Mouse (Mus musculus): ENCODE results near the gene Adamts17. TPM values are rescaled to one million over a fixed set of nuclear protein-coding genes. Genes with fewer than 3 reads are reported as not detected.

Gene Adamts17
- polyA plus RNA-seq, 1 experiment from 2014 or later = 2.2 TPM

GRCm38 (mm10) chr7:66831295-66831694 is 8.2 kb upstream of the Adamts17 start:
- peaks cover 6% of the 10 kb centered on the region; the same call in 1 of the 2 replicates for H3K4me1 ChIP-seq (ENCODE audit: control insufficient read depth, insufficient read depth, low read length)
- no peak overlapping the region for H3K27ac ChIP-seq (ENCODE audit: low read depth, low read length)
- 24% methylated on average over 5 of the region's 5 CpGs for WGBS
- no peaks in the 10 kb centered on the region for H3K36me3 ChIP-seq (ENCODE audit: control insufficient read depth, insufficient read depth, low read length)
- no peak overlapping the region for H3K4me3 ChIP-seq (ENCODE audit: low read depth, low read length)
- H3K9ac ChIP-seq (ENCODE audit: low read length) = no peak overlapping the region
- H3K9me3 ChIP-seq (replicated peaks; ENCODE audit: control insufficient read depth, low read length) = no peaks in the 10 kb centered on the region
- no peaks in the 10 kb centered on the region for H3K27me3 ChIP-seq (replicated peaks; ENCODE audit: control insufficient read depth, insufficient read depth, low read length)
- H3K4me2 ChIP-seq (ENCODE audit: low read length) = no peak overlapping the region
- peak; percentile 65 for DNase-seq (ENCODE audit: low spot score)
- ATAC-seq = no peak

DNA sequence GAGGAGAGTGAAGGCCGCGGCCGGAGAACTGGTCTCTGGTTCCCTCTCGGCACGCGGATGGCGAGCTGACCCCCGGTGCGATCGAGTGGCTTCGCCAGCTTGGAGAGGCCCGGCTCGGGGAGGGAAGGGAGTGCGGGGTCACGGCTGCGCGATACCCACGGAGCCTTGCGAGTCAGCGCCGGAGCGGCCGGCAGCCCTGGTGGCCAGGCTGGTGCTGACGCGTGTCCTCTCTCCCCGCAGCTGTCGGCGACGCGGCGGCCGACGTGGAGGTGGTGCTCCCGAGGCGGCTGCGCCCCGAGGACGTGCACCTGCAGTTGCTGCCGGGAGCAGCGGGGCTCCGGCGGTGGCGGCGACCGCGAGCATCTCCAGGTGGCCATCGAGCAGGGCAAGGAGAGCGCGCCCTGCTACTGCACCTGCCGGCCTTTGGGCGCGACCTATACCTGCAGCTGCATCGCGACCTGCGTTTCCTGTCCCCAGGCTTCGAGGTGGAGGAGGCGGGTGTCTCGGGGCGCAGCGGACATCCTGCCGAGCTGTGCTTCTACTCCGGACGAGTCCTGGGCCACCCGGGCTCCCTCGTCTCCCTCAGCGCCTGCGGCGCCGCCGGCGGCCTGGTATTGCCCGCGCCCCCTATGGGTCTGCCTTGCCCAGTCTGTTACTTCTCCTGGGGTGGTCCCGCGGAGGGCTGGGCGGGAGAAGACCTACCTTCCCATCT is 629 bp downstream of the Adamts17 start:
- Histone ChIP-seq H3K27ac (ENCODE audit: low read depth, low read length) (peak overlapping the region; percentile 44; the same call in 1 of the 2 replicates), H3K27me3 (replicated peaks; ENCODE audit: control insufficient read depth, insufficient read depth, low read length) (no peaks in the 10 kb centered on the region), H3K4me1 (ENCODE audit: control insufficient read depth, insufficient read depth, low read length) (0 out of 2 replicates have a peak, but pooled peaks cover 2% of the 10 kb centered on the region), H3K9ac (ENCODE audit: low read length) (peak overlapping the region; percentile 65), H3K4me3 (ENCODE audit: low read depth, low read length) (peak overlapping the region; percentile 63), H3K9me3 (replicated peaks; ENCODE audit: control insufficient read depth, low read length) (no peaks in the 10 kb centered on the region), H3K36me3 (ENCODE audit: control insufficient read depth, insufficient read depth, low read length) (no peaks in the 10 kb centered on the region), H3K4me2 (ENCODE audit: low read length) (peak overlapping the region; percentile 100)
- DNase-seq (ENCODE audit: low spot score) (peak; percentile 57), ATAC-seq (peak; percentile 60)
- under 1% methylated on average over 70 of the region's 76 CpGs for WGBS

DNA sequence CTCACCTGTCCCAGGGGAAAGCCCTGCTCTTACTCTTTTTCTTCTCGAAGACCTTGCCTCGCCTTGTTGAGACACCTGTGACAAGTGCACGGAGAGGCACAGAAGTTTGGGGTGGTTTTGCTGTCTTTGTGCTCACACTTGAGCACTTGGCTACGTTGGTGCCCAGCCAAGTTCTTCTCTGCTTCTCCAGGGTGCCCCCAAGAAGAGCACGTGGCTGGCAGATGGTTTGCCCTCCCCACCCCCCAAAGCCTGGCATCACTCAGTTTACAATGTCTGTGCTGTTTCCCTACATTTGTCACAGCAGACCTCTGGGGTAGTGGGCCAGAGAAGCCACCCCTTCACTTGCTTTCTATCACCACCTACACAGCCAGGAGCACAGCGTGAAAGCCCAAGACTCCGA is 1.6 kb downstream of the Adamts17 start:
- peak; percentile 64 for DNase-seq (ENCODE audit: low spot score)
- WGBS = 71% methylated on average over 7 of the region's 7 CpGs
- no peaks in the 10 kb centered on the region for H3K9me3 ChIP-seq (replicated peaks; ENCODE audit: control insufficient read depth, low read length)
- H3K4me1 ChIP-seq (ENCODE audit: control insufficient read depth, insufficient read depth, low read length) = 0 out of 2 replicates have a peak, but pooled peaks cover 2% of the 10 kb centered on the region
- no peak overlapping the region for H3K27ac ChIP-seq (ENCODE audit: low read depth, low read length)
- no peak overlapping the region; the same call in 1 of the 2 replicates for H3K9ac ChIP-seq (ENCODE audit: low read length)
- peak overlapping the region; percentile 100; the same call in 1 of the 2 replicates for H3K4me2 ChIP-seq (ENCODE audit: low read length)
- H3K4me3 ChIP-seq (ENCODE audit: low read depth, low read length) = no peak overlapping the region
- H3K27me3 ChIP-seq (replicated peaks; ENCODE audit: control insufficient read depth, insufficient read depth, low read length) = no peaks in the 10 kb centered on the region
- ATAC-seq = no peak
- no peaks in the 10 kb centered on the region for H3K36me3 ChIP-seq (ENCODE audit: control insufficient read depth, insufficient read depth, low read length)

DNA sequence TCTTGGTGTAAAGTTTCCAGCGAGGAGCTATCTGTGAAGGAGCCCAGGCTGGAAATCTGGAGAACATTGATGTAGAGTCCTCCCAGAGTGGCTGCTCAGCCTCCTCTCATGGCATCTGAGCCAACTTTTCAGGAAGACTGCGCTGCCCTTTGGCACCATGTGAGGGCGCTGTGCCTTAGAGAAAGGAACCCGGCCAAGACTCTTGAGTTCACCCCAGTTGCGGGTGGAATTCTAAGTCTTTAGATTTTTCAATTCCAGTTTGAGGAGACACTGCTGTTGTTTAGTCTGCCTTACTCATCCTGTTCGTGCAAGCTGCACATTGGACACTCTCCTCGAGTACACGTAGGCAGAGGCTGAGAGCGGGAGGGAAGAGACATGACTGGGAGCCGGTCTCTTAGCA is 2.5 kb downstream of the Adamts17 start:
- 0 out of 2 replicates have a peak, but pooled peaks cover 2% of the 10 kb centered on the region for H3K4me1 ChIP-seq (ENCODE audit: control insufficient read depth, insufficient read depth, low read length)
- H3K9me3 ChIP-seq (replicated peaks; ENCODE audit: control insufficient read depth, low read length) = no peaks in the 10 kb centered on the region
- H3K27me3 ChIP-seq (replicated peaks; ENCODE audit: control insufficient read depth, insufficient read depth, low read length) = no peaks in the 10 kb centered on the region
- no peak overlapping the region for H3K27ac ChIP-seq (ENCODE audit: low read depth, low read length)
- 57% methylated on average over 10 of the region's 10 CpGs for WGBS
- no peaks in the 10 kb centered on the region for H3K36me3 ChIP-seq (ENCODE audit: control insufficient read depth, insufficient read depth, low read length)
- H3K9ac ChIP-seq (ENCODE audit: low read length) = no peak overlapping the region
- H3K4me2 ChIP-seq (ENCODE audit: low read length) = peak overlapping the region; percentile 100; the same call in 1 of the 2 replicates
- no peak for ATAC-seq
- DNase-seq (ENCODE audit: low spot score) = peak; percentile 54
- no peak overlapping the region for H3K4me3 ChIP-seq (ENCODE audit: low read depth, low read length)

DNA sequence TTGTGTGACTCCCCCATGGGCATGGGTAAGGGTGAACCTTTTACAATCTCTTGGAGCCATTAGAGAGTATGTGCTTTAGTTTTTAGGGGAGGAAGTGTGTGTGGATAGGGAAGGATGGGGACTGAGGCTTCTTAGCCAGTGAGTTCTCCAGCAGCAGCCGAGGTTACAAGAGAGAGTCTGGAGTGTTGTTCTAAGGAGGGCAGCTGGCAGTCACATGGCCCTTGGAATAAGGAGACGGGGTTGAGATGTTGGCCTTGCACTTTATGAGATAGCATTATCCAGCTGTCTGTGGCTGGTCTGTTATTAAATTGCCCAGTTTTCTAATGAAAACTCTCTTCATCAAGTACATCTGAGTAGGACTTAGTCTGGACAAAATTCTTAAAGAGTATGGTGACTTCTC is 4.3 kb downstream of the Adamts17 start:
- no peak overlapping the region for H3K27ac ChIP-seq (ENCODE audit: low read depth, low read length)
- no peaks in the 10 kb centered on the region for H3K27me3 ChIP-seq (replicated peaks; ENCODE audit: control insufficient read depth, insufficient read depth, low read length)
- no peak overlapping the region for H3K4me3 ChIP-seq (ENCODE audit: low read depth, low read length)
- no peak overlapping the region for H3K4me2 ChIP-seq (ENCODE audit: low read length)
- DNase-seq (ENCODE audit: low spot score) (no peak), ATAC-seq (no peak)
- H3K36me3 ChIP-seq (ENCODE audit: control insufficient read depth, insufficient read depth, low read length) = no peaks in the 10 kb centered on the region
- H3K9ac ChIP-seq (ENCODE audit: low read length) = no peak overlapping the region
- H3K9me3 ChIP-seq (replicated peaks; ENCODE audit: control insufficient read depth, low read length) = no peaks in the 10 kb centered on the region
- 0 out of 2 replicates have a peak, but pooled peaks cover 2% of the 10 kb centered on the region for H3K4me1 ChIP-seq (ENCODE audit: control insufficient read depth, insufficient read depth, low read length)
- whole genome bisulfite sequencing = 82% methylated on average over 2 of the region's 2 CpGs

DNA sequence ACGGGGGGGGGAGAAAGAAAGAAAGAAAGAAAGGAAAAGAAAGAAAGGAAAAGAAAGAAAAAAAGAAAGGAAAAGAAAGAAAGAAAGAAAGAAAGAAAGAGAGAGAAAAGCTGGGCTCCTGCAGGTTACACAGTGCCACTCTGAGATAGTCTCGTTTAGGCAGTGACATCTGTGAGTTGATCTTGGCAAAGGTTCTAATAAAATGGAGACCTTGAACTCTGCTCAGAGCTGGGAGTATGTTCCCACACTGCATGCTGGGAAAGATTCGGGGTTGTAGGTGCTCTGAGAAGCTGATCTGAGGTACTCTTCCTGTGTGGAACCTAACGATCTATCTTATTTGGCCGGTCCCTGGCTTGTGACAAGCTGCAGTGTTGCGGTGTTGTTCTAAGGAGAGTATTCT is 7.0 kb downstream of the Adamts17 start:
- DNase-seq (ENCODE audit: low spot score) = no peak
- Histone ChIP-seq H3K9me3 (replicated peaks; ENCODE audit: control insufficient read depth, low read length) (no peaks in the 10 kb centered on the region), H3K27ac (ENCODE audit: low read depth, low read length) (no peak overlapping the region), H3K4me3 (ENCODE audit: low read depth, low read length) (no peak overlapping the region), H3K4me1 (ENCODE audit: control insufficient read depth, insufficient read depth, low read length) (0 out of 2 replicates have a peak, but pooled peaks cover 1% of the 10 kb centered on the region), H3K4me2 (ENCODE audit: low read length) (no peak overlapping the region), H3K9ac (ENCODE audit: low read length) (no peak overlapping the region), H3K36me3 (ENCODE audit: control insufficient read depth, insufficient read depth, low read length) (no peaks in the 10 kb centered on the region), H3K27me3 (replicated peaks; ENCODE audit: control insufficient read depth, insufficient read depth, low read length) (no peaks in the 10 kb centered on the region)
- WGBS = 68% methylated on average over 6 of the region's 6 CpGs
- no peak for ATAC-seq

DNA sequence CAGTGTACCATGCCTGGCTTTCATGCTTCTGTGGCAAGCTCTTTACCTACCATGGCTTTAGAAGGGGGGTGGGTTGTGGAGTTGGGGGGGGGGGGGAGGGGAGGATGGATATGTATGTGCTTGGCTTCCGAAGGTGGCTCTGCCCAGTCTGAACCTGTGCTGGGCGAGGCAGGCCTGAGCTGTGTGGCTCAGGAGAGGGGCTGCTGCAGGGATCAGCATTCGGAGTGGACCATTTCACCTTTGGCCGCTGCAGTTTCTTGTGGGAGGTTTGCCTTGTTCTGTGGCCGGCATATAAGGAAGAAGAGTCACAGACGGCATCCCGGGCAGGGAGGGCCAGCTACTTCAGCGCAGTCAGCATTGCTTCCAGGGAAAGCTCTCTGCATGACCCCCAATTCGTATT is 7.8 kb downstream of the Adamts17 start:
- no peaks in the 10 kb centered on the region for H3K27me3 ChIP-seq (replicated peaks; ENCODE audit: control insufficient read depth, insufficient read depth, low read length)
- H3K27ac ChIP-seq (ENCODE audit: low read depth, low read length) = no peak overlapping the region
- 89% methylated on average over 9 of the region's 9 CpGs for WGBS
- no peak for ATAC-seq
- no peak overlapping the region for H3K4me2 ChIP-seq (ENCODE audit: low read length)
- no peaks in the 10 kb centered on the region for H3K36me3 ChIP-seq (ENCODE audit: control insufficient read depth, insufficient read depth, low read length)
- no peak overlapping the region for H3K4me3 ChIP-seq (ENCODE audit: low read depth, low read length)
- no peaks in the 10 kb centered on the region for H3K4me1 ChIP-seq (ENCODE audit: control insufficient read depth, insufficient read depth, low read length)
- H3K9me3 ChIP-seq (replicated peaks; ENCODE audit: control insufficient read depth, low read length) = no peaks in the 10 kb centered on the region
- no peak overlapping the region for H3K9ac ChIP-seq (ENCODE audit: low read length)
- DNase-seq (ENCODE audit: low spot score) = no peak

GRCm38 (mm10) chr7:66849316-66849715 is 9.8 kb downstream of the Adamts17 start:
- DNase-seq (ENCODE audit: low spot score) (no peak), ATAC-seq (no peak)
- 94% methylated on average over 6 of the region's 6 CpGs for WGBS
- Histone ChIP-seq H3K36me3 (ENCODE audit: control insufficient read depth, insufficient read depth, low read length) (no peaks in the 10 kb centered on the region), H3K4me2 (ENCODE audit: low read length) (no peak overlapping the region), H3K4me1 (ENCODE audit: control insufficient read depth, insufficient read depth, low read length) (no peaks in the 10 kb centered on the region), H3K9ac (ENCODE audit: low read length) (no peak overlapping the region), H3K27me3 (replicated peaks; ENCODE audit: control insufficient read depth, insufficient read depth, low read length) (no peaks in the 10 kb centered on the region), H3K4me3 (ENCODE audit: low read depth, low read length) (no peak overlapping the region), H3K9me3 (replicated peaks; ENCODE audit: control insufficient read depth, low read length) (no peaks in the 10 kb centered on the region), H3K27ac (ENCODE audit: low read depth, low read length) (no peak overlapping the region)

DNA sequence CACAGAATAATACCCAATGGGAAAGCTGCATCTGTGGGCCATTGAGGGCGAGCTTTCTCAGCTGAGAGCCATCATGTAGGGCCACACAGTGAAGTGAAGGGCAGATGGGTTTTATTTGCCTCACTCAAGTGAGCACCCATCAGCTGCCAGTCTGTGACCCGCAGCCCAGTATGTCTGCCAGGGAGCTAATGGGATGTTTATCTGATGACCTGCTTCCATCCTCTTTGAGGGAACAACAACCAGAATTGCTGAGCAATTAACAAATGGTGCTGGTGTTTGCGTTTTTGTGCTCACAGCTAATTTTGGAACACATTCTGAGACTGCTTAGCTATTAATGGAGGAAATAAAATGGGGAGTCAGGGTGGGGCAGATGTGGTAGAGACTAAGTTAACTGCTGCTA is 12.6 kb downstream of the Adamts17 start:
- Histone ChIP-seq H3K27me3 (replicated peaks; ENCODE audit: control insufficient read depth, insufficient read depth, low read length) (no peaks in the 10 kb centered on the region), H3K9ac (ENCODE audit: low read length) (no peak overlapping the region), H3K36me3 (ENCODE audit: control insufficient read depth, insufficient read depth, low read length) (no peaks in the 10 kb centered on the region), H3K4me3 (ENCODE audit: low read depth, low read length) (no peak overlapping the region), H3K4me1 (ENCODE audit: control insufficient read depth, insufficient read depth, low read length) (no peaks in the 10 kb centered on the region), H3K9me3 (replicated peaks; ENCODE audit: control insufficient read depth, low read length) (no peaks in the 10 kb centered on the region), H3K27ac (ENCODE audit: low read depth, low read length) (no peak overlapping the region), H3K4me2 (ENCODE audit: low read length) (no peak overlapping the region)
- DNase-seq (ENCODE audit: low spot score) (no peak), ATAC-seq (no peak)
- 66% methylated on average over 3 of the region's 3 CpGs for WGBS

Data from forebrain, embryonic 14.5 days (tissue).